Comparison of ENCODE assay signal across 11 mouse cellular contexts in genomic region chr17:29345272-29345671, GRCm38 (mm10). TPM values are rescaled to one million over a fixed set of nuclear protein-coding genes. Genes with fewer than 3 reads are reported as not detected.
DNase-seq lines count a peak whose midpoint lies in the region; ATAC-seq lines count a peak whose summit lies in the region.
"Had no signal": no experiment of that assay in that cellular context is flagged by ENCODE, and none has a peak within 500 bp of the region (broad histone marks: within the 10 kb centered on the region; RNA-seq: fewer than 3 reads in every experiment).

No protein-coding gene starts in this region.

- H3K4me2 ChIP-seq in hindbrain, embryonic 11.5 days (replicated peaks; ENCODE audit: low read depth, low read length) = no peak overlapping the region
- peak overlapping the region; percentile 70 for H3K4me2 ChIP-seq in forebrain, embryonic 15.5 days (replicated peaks)
- H3K4me2 ChIP-seq in midbrain, embryonic 12.5 days (replicated peaks) = peak overlapping the region; percentile 75

- ATAC-seq in hindbrain, embryonic 11.5 days (ENCODE audit: low FRiP score) = no peak
- no peak for ATAC-seq in forebrain, embryonic 15.5 days (replicated peaks)
- ATAC-seq in midbrain, embryonic 12.5 days (ENCODE audit: low FRiP score, low read depth) = no peak

- WGBS in hindbrain, embryonic 10.5 days = 95% methylated on average over 12 of the region's 12 CpGs
- 94% methylated on average over 12 of the region's 12 CpGs for WGBS in hindbrain, embryonic 11.5 days
- WGBS in forebrain, embryonic 15.5 days = 88% methylated on average over 12 of the region's 12 CpGs
- WGBS in midbrain, embryonic 12.5 days = 96% methylated on average over 12 of the region's 12 CpGs

- no peak overlapping the region for H3K9ac ChIP-seq in hindbrain, embryonic 11.5 days (ENCODE audit: low read depth, low read length)
- peak overlapping the region; percentile 98; the same call in 1 of the 2 replicates for H3K9ac ChIP-seq in forebrain, embryonic 15.5 days (replicated peaks)
- no peak overlapping the region for H3K9ac ChIP-seq in midbrain, embryonic 12.5 days (replicated peaks)

- peak overlapping the region; percentile 99; the same call in 1 of the 2 replicates for H3K4me3 ChIP-seq in hindbrain, embryonic 10.5 days
- H3K4me3 ChIP-seq in hindbrain, embryonic 11.5 days (ENCODE audit: low read depth, low read length) = no peak overlapping the region
- H3K4me3 ChIP-seq in forebrain, embryonic 15.5 days = peak overlapping the region; percentile 97; the same call in 1 of the 2 replicates
- no peak overlapping the region for H3K4me3 ChIP-seq in midbrain, embryonic 12.5 days
- H3K4me3 ChIP-seq: heart, adult 2 months had no signal

- DNase-seq in adrenal gland, postnatal 14 days = peak; percentile 3
- DNase-seq in adrenal gland, postnatal 4 days (ENCODE audit: low spot score in 2 of 2) = no peak
- DNase-seq in hindbrain, embryonic 10.5 days (ENCODE audit: low spot score) = no peak
- no peak for DNase-seq in hindbrain, embryonic 11.5 days (ENCODE audit: low spot score)
- no peak for DNase-seq in thymus, postnatal 25 days
- DNase-seq in ovary, postnatal 14 days (ENCODE audit: low spot score) = no peak
- DNase-seq: heart, adult 2 months; kidney, postnatal 25 days had no signal

- no peak overlapping the region for H3K27ac ChIP-seq in hindbrain, embryonic 10.5 days
- H3K27ac ChIP-seq in hindbrain, embryonic 11.5 days (ENCODE audit: low read depth, low read length) = no peak overlapping the region
- peak overlapping the region; percentile 96 for H3K27ac ChIP-seq in forebrain, embryonic 15.5 days (replicated peaks)
- H3K27ac ChIP-seq in midbrain, embryonic 12.5 days (replicated peaks) = no peak overlapping the region

- H3K4me1 ChIP-seq in hindbrain, embryonic 10.5 days (replicated peaks) = peaks cover 56% of the 10 kb centered on the region
- H3K4me1 ChIP-seq in hindbrain, embryonic 11.5 days (replicated peaks; ENCODE audit: control insufficient read depth, insufficient read depth, low read length) = peaks cover 12% of the 10 kb centered on the region
- H3K4me1 ChIP-seq in forebrain, embryonic 15.5 days = peaks cover 48% of the 10 kb centered on the region
- peaks cover 43% of the 10 kb centered on the region for H3K4me1 ChIP-seq in midbrain, embryonic 12.5 days

- no peaks in the 10 kb centered on the region for H3K9me3 ChIP-seq in hindbrain, embryonic 10.5 days
- H3K9me3 ChIP-seq in hindbrain, embryonic 11.5 days (ENCODE audit: control insufficient read depth, low read length) = no peaks in the 10 kb centered on the region
- H3K9me3 ChIP-seq in forebrain, embryonic 15.5 days = no peaks in the 10 kb centered on the region
- no peaks in the 10 kb centered on the region for H3K9me3 ChIP-seq in midbrain, embryonic 12.5 days

- peaks cover 52% of the 10 kb centered on the region for H3K36me3 ChIP-seq in hindbrain, embryonic 10.5 days
- 0 out of 2 replicates have a peak, but pooled peaks cover 5% of the 10 kb centered on the region for H3K36me3 ChIP-seq in hindbrain, embryonic 11.5 days (ENCODE audit: control insufficient read depth, insufficient read depth, low read length)
- H3K36me3 ChIP-seq in forebrain, embryonic 15.5 days = peaks cover 24% of the 10 kb centered on the region
- peaks cover 29% of the 10 kb centered on the region for H3K36me3 ChIP-seq in midbrain, embryonic 12.5 days

- H3K27me3 ChIP-seq in hindbrain, embryonic 10.5 days (ENCODE audit: insufficient read depth, poor library complexity, severe bottlenecking) = no peaks in the 10 kb centered on the region
- H3K27me3 ChIP-seq in hindbrain, embryonic 11.5 days (ENCODE audit: control insufficient read depth, insufficient read depth, low read length) = no peaks in the 10 kb centered on the region
- H3K27me3 ChIP-seq in forebrain, embryonic 15.5 days = no peaks in the 10 kb centered on the region
- no peaks in the 10 kb centered on the region for H3K27me3 ChIP-seq in midbrain, embryonic 12.5 days

RNA-seq across cellular contexts. Expression of gene Mtch1, which starts 2.5 kb away (rescaled TPM):
- total RNA-seq in adrenal gland, postnatal 14 days (2021) = 300 and 316 TPM in 2 replicates
- 100 to 1,000 TPM; 309 to 341 TPM for total RNA-seq in adrenal gland, postnatal 4 days (2021)
- polyA plus RNA-seq in hindbrain, embryonic 10.5 days (2016; fragmentation: Nextera tagmentation; extraction: Ambion mirVana) = 338 and 391 TPM in 2 replicates
- polyA plus RNA-seq in hindbrain, embryonic 11.5 days (2014; fragmentation: Nextera tagmentation; extraction: Ambion mirVana) = 356 and 425 TPM in 2 replicates
- 432 and 464 TPM in 2 replicates for polyA plus RNA-seq in forebrain, embryonic 15.5 days (2015; fragmentation: Nextera tagmentation; extraction: Ambion mirVana)
- 407 and 436 TPM in 2 replicates for polyA plus RNA-seq in midbrain, embryonic 12.5 days (2016; fragmentation: Nextera tagmentation; extraction: Ambion mirVana)

RNA-seq across cellular contexts. Expression of gene Fgd2, which starts 15.4 kb away (rescaled TPM):
- 2.2 and 11.5 TPM in 2 replicates for total RNA-seq in adrenal gland, postnatal 14 days (2021)
- total RNA-seq in adrenal gland, postnatal 4 days (2021) = 1 to 10 TPM; 5.6 to 6.5 TPM
- 5.9 and 7.5 TPM in 2 replicates for polyA plus RNA-seq in hindbrain, embryonic 10.5 days (2016; fragmentation: Nextera tagmentation; extraction: Ambion mirVana)
- polyA plus RNA-seq in hindbrain, embryonic 11.5 days (2014; fragmentation: Nextera tagmentation; extraction: Ambion mirVana) = 2.7 and 4.2 TPM in 2 replicates
- polyA plus RNA-seq in forebrain, embryonic 15.5 days (2015; fragmentation: Nextera tagmentation; extraction: Ambion mirVana) = 5.5 and 6.0 TPM in 2 replicates
- polyA plus RNA-seq in midbrain, embryonic 12.5 days (2016; fragmentation: Nextera tagmentation; extraction: Ambion mirVana) = 3.6 and 5.3 TPM in 2 replicates

RNA-seq across cellular contexts. Expression of gene Pi16, which starts 27.8 kb away (rescaled TPM):
- total RNA-seq in adrenal gland, postnatal 14 days (2021) = 20.9 and 25.7 TPM in 2 replicates
- 10 to 100 TPM; 11.3 to 13.3 TPM for total RNA-seq in adrenal gland, postnatal 4 days (2021)
- polyA plus RNA-seq in hindbrain, embryonic 10.5 days (2016; fragmentation: Nextera tagmentation; extraction: Ambion mirVana) = 0.71 and 1.1 TPM in 2 replicates
- 0.32 and 0.67 TPM in 2 replicates for polyA plus RNA-seq in hindbrain, embryonic 11.5 days (2014; fragmentation: Nextera tagmentation; extraction: Ambion mirVana)
- polyA plus RNA-seq in forebrain, embryonic 15.5 days (2015; fragmentation: Nextera tagmentation; extraction: Ambion mirVana) = 1.4 and 1.8 TPM in 2 replicates
- 1.3 and 2.0 TPM in 2 replicates for polyA plus RNA-seq in midbrain, embryonic 12.5 days (2016; fragmentation: Nextera tagmentation; extraction: Ambion mirVana)
- total RNA-seq: megakaryocyte-erythroid progenitor cell, adult 5-6 weeks had no signal

Comparison
In these comparisons a context has a peak if more than half of its experiments do, and no peak if none do; other contexts are left out.
1. H3K4me3 ChIP-seq: peak in hindbrain, embryonic 10.5 days (single experiment) and forebrain, embryonic 15.5 days (single experiment); none in hindbrain, embryonic 11.5 days (single experiment) and midbrain, embryonic 12.5 days (single experiment).